Mouse (Mus musculus): ENCODE results near the gene Olfr1051. TPM values are rescaled to one million over a fixed set of nuclear protein-coding genes. Genes with fewer than 3 reads are reported as not detected.

Olfr1051 gene
- not detected for polyA plus RNA-seq (2014; fragmentation: Illumina TruSeq; extraction: RNeasy Lipid Tissue Mini Kit (QIAGEN cat#74804))

GRCm38 (mm10) chr2:86278988-86279387 lies at the start of gene Olfr1051:
TSS of gene Olfr1051 (minus strand) at chr2:86279088.

GRCm38 (mm10) chr2:86315184-86315583 lies 36.3 kb upstream of the Olfr1051 start, which contains the start of gene Olfr1053:
TSS of gene Olfr1053 (minus strand) at chr2:86315284.

GRCm38 (mm10) chr2:86292155-86292554 lies 13.3 kb upstream of the Olfr1051 start, which contains the start of gene Olfr1052:
TSS of gene Olfr1052 (plus strand) at chr2:86292455.

GRCm38 (mm10) chr2:86258228-86258627 lies 20.7 kb downstream of the Olfr1051 start, which contains the start of gene Olfr1049:
TSS of gene Olfr1049 (minus strand) at chr2:86258328.

GRCm38 (mm10) chr2:86240189-86240588 lies 38.7 kb downstream of the Olfr1051 start, which contains the start of gene Olfr1048:
TSS of gene Olfr1048 (minus strand) at chr2:86240289.

GRCm38 (mm10) chr2:86231301-86231700 lies 47.6 kb downstream of the Olfr1051 start, which contains the start of gene Olfr1047:
TSS of gene Olfr1047 (minus strand) at chr2:86231401.

Other genes starting within 250 kb of the Olfr1051 start
- gene Olfr1034, start 233.2 kb downstream of the Olfr1051 start, polyA plus RNA-seq (2014; fragmentation: Illumina TruSeq; extraction: RNeasy Lipid Tissue Mini Kit (QIAGEN cat#74804)), result 4.1 TPM
- not detected for gene Olfr1036, start 205.1 kb downstream of the Olfr1051 start, polyA plus RNA-seq (2014; fragmentation: Illumina TruSeq; extraction: RNeasy Lipid Tissue Mini Kit (QIAGEN cat#74804))
- not detected for gene Olfr1037, start 191.7 kb downstream of the Olfr1051 start, polyA plus RNA-seq (2014; fragmentation: Illumina TruSeq; extraction: RNeasy Lipid Tissue Mini Kit (QIAGEN cat#74804))
- not detected for gene Olfr1039, start 143.2 kb downstream of the Olfr1051 start, polyA plus RNA-seq (2014; fragmentation: Illumina TruSeq; extraction: RNeasy Lipid Tissue Mini Kit (QIAGEN cat#74804))
- gene Olfr1040, start 132.4 kb downstream of the Olfr1051 start, polyA plus RNA-seq (2014; fragmentation: Illumina TruSeq; extraction: RNeasy Lipid Tissue Mini Kit (QIAGEN cat#74804)), result not detected
- gene Olfr1042, start 117.2 kb downstream of the Olfr1051 start, polyA plus RNA-seq (2014; fragmentation: Illumina TruSeq; extraction: RNeasy Lipid Tissue Mini Kit (QIAGEN cat#74804)), result not detected
- gene Olfr1043, start 111.6 kb downstream of the Olfr1051 start, polyA plus RNA-seq (2014; fragmentation: Illumina TruSeq; extraction: RNeasy Lipid Tissue Mini Kit (QIAGEN cat#74804)), result not detected
- not detected for gene Olfr1044, start 101.3 kb downstream of the Olfr1051 start, polyA plus RNA-seq (2014; fragmentation: Illumina TruSeq; extraction: RNeasy Lipid Tissue Mini Kit (QIAGEN cat#74804))
- not detected for gene Olfr52, start 93.4 kb downstream of the Olfr1051 start, polyA plus RNA-seq (2014; fragmentation: Illumina TruSeq; extraction: RNeasy Lipid Tissue Mini Kit (QIAGEN cat#74804))
- gene Olfr1045, start 76.1 kb downstream of the Olfr1051 start, polyA plus RNA-seq (2014; fragmentation: Illumina TruSeq; extraction: RNeasy Lipid Tissue Mini Kit (QIAGEN cat#74804)), result not detected
- not detected for gene Olfr1046, start 59.8 kb downstream of the Olfr1051 start, polyA plus RNA-seq (2014; fragmentation: Illumina TruSeq; extraction: RNeasy Lipid Tissue Mini Kit (QIAGEN cat#74804))
- gene Olfr1047, start 47.7 kb downstream of the Olfr1051 start, polyA plus RNA-seq (2014; fragmentation: Illumina TruSeq; extraction: RNeasy Lipid Tissue Mini Kit (QIAGEN cat#74804)), result not detected
- not detected for gene Olfr1048, start 38.8 kb downstream of the Olfr1051 start, polyA plus RNA-seq (2014; fragmentation: Illumina TruSeq; extraction: RNeasy Lipid Tissue Mini Kit (QIAGEN cat#74804))
- gene Olfr1049, start 20.8 kb downstream of the Olfr1051 start, polyA plus RNA-seq (2014; fragmentation: Illumina TruSeq; extraction: RNeasy Lipid Tissue Mini Kit (QIAGEN cat#74804)), result not detected
- not detected for gene Olfr1052, start 13.4 kb upstream of the Olfr1051 start, polyA plus RNA-seq (2014; fragmentation: Illumina TruSeq; extraction: RNeasy Lipid Tissue Mini Kit (QIAGEN cat#74804))
- gene Olfr1053, start 36.2 kb upstream of the Olfr1051 start, polyA plus RNA-seq (2014; fragmentation: Illumina TruSeq; extraction: RNeasy Lipid Tissue Mini Kit (QIAGEN cat#74804)), result not detected
- not detected for gene Olfr1054, start 56.3 kb upstream of the Olfr1051 start, polyA plus RNA-seq (2014; fragmentation: Illumina TruSeq; extraction: RNeasy Lipid Tissue Mini Kit (QIAGEN cat#74804))
- gene Olfr1055, start 71.2 kb upstream of the Olfr1051 start, polyA plus RNA-seq (2014; fragmentation: Illumina TruSeq; extraction: RNeasy Lipid Tissue Mini Kit (QIAGEN cat#74804)), result not detected
- not detected for gene Olfr1056, start 83.4 kb upstream of the Olfr1051 start, polyA plus RNA-seq (2014; fragmentation: Illumina TruSeq; extraction: RNeasy Lipid Tissue Mini Kit (QIAGEN cat#74804))
- not detected for gene Olfr1057, start 99.3 kb upstream of the Olfr1051 start, polyA plus RNA-seq (2014; fragmentation: Illumina TruSeq; extraction: RNeasy Lipid Tissue Mini Kit (QIAGEN cat#74804))
- gene Olfr1058, start 109.5 kb upstream of the Olfr1051 start, polyA plus RNA-seq (2014; fragmentation: Illumina TruSeq; extraction: RNeasy Lipid Tissue Mini Kit (QIAGEN cat#74804)), result not detected
- gene Olfr1061, start 135.0 kb upstream of the Olfr1051 start, polyA plus RNA-seq (2014; fragmentation: Illumina TruSeq; extraction: RNeasy Lipid Tissue Mini Kit (QIAGEN cat#74804)), result not detected
- not detected for gene Olfr1062, start 147.7 kb upstream of the Olfr1051 start, polyA plus RNA-seq (2014; fragmentation: Illumina TruSeq; extraction: RNeasy Lipid Tissue Mini Kit (QIAGEN cat#74804))
- not detected for gene Olfr1065, start 171.5 kb upstream of the Olfr1051 start, polyA plus RNA-seq (2014; fragmentation: Illumina TruSeq; extraction: RNeasy Lipid Tissue Mini Kit (QIAGEN cat#74804))
- gene Olfr1066, start 177.2 kb upstream of the Olfr1051 start, polyA plus RNA-seq (2014; fragmentation: Illumina TruSeq; extraction: RNeasy Lipid Tissue Mini Kit (QIAGEN cat#74804)), result not detected
- gene Olfr228, start 208.3 kb upstream of the Olfr1051 start, polyA plus RNA-seq (2014; fragmentation: Illumina TruSeq; extraction: RNeasy Lipid Tissue Mini Kit (QIAGEN cat#74804)), result not detected
- gene Olfr1076, start 229.4 kb upstream of the Olfr1051 start, polyA plus RNA-seq (2014; fragmentation: Illumina TruSeq; extraction: RNeasy Lipid Tissue Mini Kit (QIAGEN cat#74804)), result not detected